Mouse (Mus musculus) embryonic fibroblast, embryonic 13.5 days (primary cell): ENCODE results near the gene Spdya. TPM values are rescaled to one million over a fixed set of nuclear protein-coding genes. Genes with fewer than 3 reads are reported as not detected.

ENCODE experiments used
- H3K27ac ChIP-seq: 2 replicates; pipeline ENCODE4 v1.5.1; 2012; ENCODE audit warnings: low read length, control low read depth, inconsistent platforms; ENCODE audit not compliant: insufficient read depth
- H3K4me1 ChIP-seq: 2 replicates; pipeline ENCODE4 v1.6.1; 2011; ENCODE audit warnings: low read length; ENCODE audit not compliant: control insufficient read depth, insufficient read depth
- H3K4me3 ChIP-seq: 2 replicates; pipeline ENCODE4 v1.5.1; 2011; ENCODE audit warnings: mild to moderate bottlenecking, control low read depth, low read length; ENCODE audit not compliant: insufficient read depth
- CTCF ChIP-seq: IDR thresholded peaks from 2 replicates; pipeline ENCODE4 v1.5.1; 2011; ENCODE audit warnings: mild to moderate bottlenecking, control low read depth, low read length, moderate library complexity, borderline replicate concordance; ENCODE audit not compliant: insufficient read depth
- POLR2A ChIP-seq: IDR thresholded peaks from 2 replicates; pipeline ENCODE4 v1.6.1; 2011; ENCODE audit warnings: low read depth, mild to moderate bottlenecking, control low read depth, low read length, moderate library complexity
- polyA plus RNA-seq: library from polyadenylated mRNA; stranded (reverse); fragments of >200 nt; gene quantifications from 2 replicates; pipeline ENCODE4 v1.2.4, GENCODE M21; 2011; ENCODE audit warnings: low read depth; ENCODE audit not compliant: missing spikeins, insufficient read length

The Spdya gene
- polyA plus RNA-seq, 1 experiment, result not detected

GRCm38 (mm10) chr17:71552901-71553300 lies 1.0 kb downstream of the Spdya start:
- no peaks in the 10 kb centered on the region for H3K4me1 ChIP-seq
- H3K27ac ChIP-seq, result no peak overlapping the region
- H3K4me3 ChIP-seq, result no peak overlapping the region
- TF ChIP-seq CTCF (no peak), POLR2A (no peak)

- TF ChIP-seq POLR2A (no peak), CTCF (no peak)
- no peak overlapping the region for H3K4me3 ChIP-seq
- H3K4me1 ChIP-seq, result no peaks in the 10 kb centered on the region
- no peak overlapping the region for H3K27ac ChIP-seq
Observed at GRCm38 (mm10) chr17:71561631-71562030, 9.8 kb downstream of the Spdya start.

- H3K27ac ChIP-seq, result no peak overlapping the region
- H3K4me3 ChIP-seq, result no peak overlapping the region
- no peak for TF ChIP-seq CTCF
- no peak for TF ChIP-seq POLR2A
- H3K4me1 ChIP-seq, result no peaks in the 10 kb centered on the region
Observed at GRCm38 (mm10) chr17:71579176-71579705, 27.4 kb downstream of the Spdya start.

- Histone ChIP-seq H3K27ac (0 out of 2 replicates have a peak overlapping the region, but pooled peaks have one; percentile 21), H3K4me3 (peak overlapping the region; percentile 76), H3K4me1 (peaks cover 3% of the 10 kb centered on the region)
- no peak for TF ChIP-seq POLR2A
- TF ChIP-seq CTCF, result no peak
Observed at GRCm38 (mm10) chr17:71597881-71598658, 46.2 kb downstream of the Spdya start.

- Histone ChIP-seq H3K4me1 (peaks cover 3% of the 10 kb centered on the region), H3K4me3 (peak overlapping the region; percentile 76), H3K27ac (0 out of 2 replicates have a peak overlapping the region, but pooled peaks have one; percentile 21)
- TF ChIP-seq POLR2A, result peak; percentile 62
- no peak for TF ChIP-seq CTCF
Observed at GRCm38 (mm10) chr17:71598659-71599554, 47.0 kb downstream of the Spdya start.

DNA sequence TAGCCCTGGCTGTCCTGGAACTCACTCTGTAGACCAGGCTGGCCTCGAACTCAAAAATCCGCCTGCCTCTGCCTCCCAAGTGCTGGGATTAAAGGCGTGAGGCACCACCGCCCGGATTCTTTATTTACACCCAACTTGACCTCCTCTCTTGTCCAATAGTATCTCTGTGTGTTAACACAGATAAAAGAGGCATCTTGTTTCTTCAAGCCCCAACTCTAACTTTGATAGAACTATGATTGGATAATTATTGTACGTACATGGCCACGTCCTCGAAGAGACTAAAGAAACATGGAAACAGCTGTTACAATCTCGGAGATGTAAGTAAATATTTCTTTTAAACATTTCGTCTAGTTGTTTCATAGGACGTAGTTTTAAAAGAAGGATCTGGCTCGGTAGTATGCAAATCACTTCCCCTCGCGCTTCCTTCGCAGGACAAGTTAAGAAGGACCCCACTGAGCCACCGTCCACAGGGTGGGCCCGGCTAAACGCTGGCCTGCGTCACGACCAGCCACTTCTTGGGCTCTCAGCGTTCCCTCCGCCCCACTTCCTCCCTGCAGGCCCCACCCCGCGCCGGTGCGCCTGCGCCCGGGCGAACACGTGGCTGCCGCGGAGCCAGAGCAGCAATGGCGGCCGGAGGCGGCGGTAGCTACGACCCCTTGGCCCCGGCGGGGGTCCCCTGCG lies 63.9 kb downstream of the Spdya start, which contains the start of gene Wdr43:
Gene Wdr43 (plus strand): TSS at position 258 of the 681 bp plus-strand sequence.
- peak within 1 kb of the TSS; percentile 99 for H3K4me3 ChIP-seq
- TF ChIP-seq POLR2A (peak; percentile 83), CTCF (no peak)
- H3K4me1 ChIP-seq, result peaks cover 7% of the 10 kb centered on the region; the same call in 1 of the 2 replicates
- H3K27ac ChIP-seq, result peak within 1 kb of the TSS; percentile 28; the same call in 1 of the 2 replicates

DNA sequence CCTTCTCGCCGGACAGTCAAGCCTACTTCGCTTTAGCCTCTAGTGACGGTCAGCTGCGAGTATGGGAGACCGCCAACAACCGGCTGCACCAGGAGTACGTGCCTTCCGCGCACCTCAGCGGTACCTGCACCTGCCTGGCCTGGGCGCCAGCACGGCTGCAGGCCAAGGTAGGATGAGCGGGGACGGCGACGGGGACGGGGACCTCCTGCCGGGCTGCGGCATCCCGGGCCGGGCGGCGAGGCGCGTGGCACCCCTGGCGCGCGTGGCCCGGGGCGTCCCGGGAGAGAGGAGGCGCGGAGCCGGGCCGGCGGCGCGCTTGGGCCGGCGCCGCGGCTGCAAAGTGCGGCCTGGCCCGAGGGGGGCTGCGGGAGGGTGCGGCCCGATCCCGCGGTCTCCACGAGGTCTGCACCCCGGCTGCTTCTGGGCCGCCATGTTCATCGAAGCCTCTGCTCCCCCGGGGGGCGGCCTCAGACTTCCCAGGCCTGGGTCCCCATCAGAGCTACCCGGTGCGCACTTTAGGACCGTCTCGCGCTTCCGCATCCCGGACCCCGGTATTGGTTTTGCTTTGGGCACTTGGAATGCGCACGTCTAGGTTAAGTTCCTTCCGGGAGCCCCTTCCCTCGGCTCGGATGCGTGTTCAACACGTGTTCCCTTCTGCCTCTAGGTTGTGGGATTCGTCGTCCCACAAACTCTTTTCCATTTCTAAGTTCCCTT lies 64.6 kb downstream of the Spdya start:
- no peak overlapping the region for H3K27ac ChIP-seq
- H3K4me3 ChIP-seq, result peak overlapping the region; percentile 99
- H3K4me1 ChIP-seq, result peaks cover 7% of the 10 kb centered on the region; the same call in 1 of the 2 replicates
- no peak; the same call in 1 of the 2 replicates for TF ChIP-seq POLR2A
- no peak for TF ChIP-seq CTCF

DNA sequence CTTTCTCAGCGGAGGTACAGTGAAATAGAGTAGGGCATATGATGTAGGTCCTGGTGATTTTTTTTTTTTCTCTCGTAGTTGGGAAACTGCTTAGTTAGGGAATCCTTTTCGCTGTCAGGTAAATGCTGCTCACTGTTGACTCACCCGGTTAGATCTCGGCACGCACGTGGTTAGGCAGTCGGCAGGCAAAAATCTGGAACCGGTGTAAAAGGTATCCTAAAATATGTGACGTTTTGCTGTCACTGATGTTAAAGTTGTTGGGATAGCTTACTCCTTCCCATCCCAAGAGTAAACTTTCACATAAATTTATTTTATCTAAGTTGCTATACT lies 65.1 kb downstream of the Spdya start:
- TF ChIP-seq CTCF, result no peak
- TF ChIP-seq POLR2A, result no peak
- peak overlapping the region; percentile 99 for H3K4me3 ChIP-seq
- H3K27ac ChIP-seq, result no peak overlapping the region
- peaks cover 7% of the 10 kb centered on the region; the same call in 1 of the 2 replicates for H3K4me1 ChIP-seq
